Mouse (Mus musculus) frontal cortex, postnatal 25 days (tissue): Measurements from ENCODE around the gene Gm15557.
A peak's percentile ranks its signal among the peaks of the same experiment; 100 is the strongest.

Experiments used
- DNase-seq, 2 experiments: peaks; one replicate each; pipeline ENCODE4 v3.0.0; 2022; ENCODE audit warnings: low spot score in 2 of 2

The Gm15557 gene

GRCm38 (mm10) chr2:155952006-155952405 is 11.5 kb downstream of the Gm15557 start:
- peak; percentile 42 to 49 for DNase-seq

DNA sequence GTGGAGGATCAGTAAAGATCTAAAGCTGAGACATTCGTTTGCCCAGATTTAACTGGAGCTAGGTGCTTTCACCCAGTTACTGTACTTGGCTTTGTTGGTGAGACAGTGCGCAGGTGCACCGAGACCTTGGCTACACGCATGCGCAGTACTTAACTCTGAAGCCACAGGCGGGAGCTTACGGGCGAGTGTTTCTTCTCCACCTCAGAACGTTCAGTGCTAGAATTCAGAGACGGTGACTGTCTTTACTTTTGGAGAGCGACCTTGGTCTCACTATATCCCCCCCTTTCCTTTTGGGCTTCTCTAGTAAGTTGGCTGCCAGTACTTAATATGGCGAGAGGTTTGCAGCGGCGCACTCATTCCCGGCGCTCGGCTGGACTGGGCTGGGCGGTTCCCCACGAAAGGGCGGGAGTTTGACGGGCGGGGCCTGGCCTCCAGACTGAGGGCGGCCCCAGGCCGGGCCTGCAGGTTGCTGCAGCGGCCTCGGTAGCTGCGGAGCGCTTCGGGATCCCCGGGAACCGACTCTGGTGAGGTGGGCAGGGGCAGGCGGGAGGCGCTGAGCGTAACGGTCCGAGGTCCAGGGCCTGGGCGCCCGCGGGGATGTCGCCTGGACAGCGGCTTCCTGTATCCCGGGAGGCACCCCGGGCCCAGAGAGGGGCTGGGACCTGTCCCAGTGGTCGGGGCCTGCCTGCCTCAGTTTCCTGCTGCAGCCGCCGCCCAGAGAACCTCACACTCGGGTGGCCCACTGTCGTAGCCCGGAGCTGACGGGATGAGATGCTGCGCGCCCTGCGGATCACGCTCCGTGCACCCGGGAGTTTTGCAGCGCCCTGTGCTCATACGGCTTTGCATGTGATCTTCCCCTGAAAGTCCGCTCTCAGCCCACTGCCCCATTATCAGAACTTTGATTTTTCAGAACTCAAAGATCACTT is 15.9 kb downstream of the Gm15557 start, which contains the start of gene Cep250:
Gene Cep250 (plus strand): TSS at position 325 of the 926 bp plus-strand sequence.
- peak; percentile 68 to 79 for DNase-seq

DNA sequence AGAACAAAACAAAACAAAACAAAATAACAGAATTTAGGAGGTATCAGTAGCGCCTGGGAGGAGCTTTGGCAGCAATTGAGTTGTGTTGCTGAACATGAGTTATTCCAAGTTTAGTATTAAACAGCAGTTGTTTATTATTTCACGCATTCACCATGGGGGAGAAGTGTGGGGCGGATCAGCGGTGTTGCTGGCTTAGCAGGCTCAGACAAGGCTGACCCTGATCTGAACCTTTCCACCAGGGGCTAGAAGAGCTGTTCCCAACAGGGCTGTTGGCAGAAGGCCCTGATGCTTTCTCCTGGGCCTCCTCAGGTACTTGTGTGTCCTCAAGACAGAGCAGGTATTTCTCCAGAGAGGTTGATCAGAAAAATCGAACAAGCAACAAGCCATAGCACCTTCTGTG is 19.5 kb downstream of the Gm15557 start:
- DNase-seq = no peak

DNA sequence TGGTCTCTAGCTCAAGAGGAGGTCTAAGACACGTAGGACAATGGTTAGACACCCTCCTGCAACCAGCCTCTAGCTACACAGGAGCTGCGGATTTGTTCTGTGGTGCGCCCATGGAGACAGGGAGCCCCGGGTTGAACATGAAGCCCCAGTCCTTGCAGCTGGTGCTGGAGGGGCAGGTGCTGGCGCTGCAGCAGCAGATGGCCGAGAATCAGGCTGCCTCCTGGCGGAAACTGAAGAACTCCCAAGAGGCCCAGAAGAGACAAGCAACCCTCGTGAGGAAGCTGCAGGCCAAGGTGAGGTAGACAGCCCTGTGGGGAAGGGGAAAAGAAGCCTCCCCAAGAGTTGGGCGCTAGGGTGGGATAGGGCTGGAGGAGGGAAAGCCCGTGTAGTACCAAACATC is 21.3 kb downstream of the Gm15557 start:
- no peak for DNase-seq

GRCm38 (mm10) chr2:155962991-155963390 is 22.5 kb downstream of the Gm15557 start:
- DNase-seq = no peak

DNA sequence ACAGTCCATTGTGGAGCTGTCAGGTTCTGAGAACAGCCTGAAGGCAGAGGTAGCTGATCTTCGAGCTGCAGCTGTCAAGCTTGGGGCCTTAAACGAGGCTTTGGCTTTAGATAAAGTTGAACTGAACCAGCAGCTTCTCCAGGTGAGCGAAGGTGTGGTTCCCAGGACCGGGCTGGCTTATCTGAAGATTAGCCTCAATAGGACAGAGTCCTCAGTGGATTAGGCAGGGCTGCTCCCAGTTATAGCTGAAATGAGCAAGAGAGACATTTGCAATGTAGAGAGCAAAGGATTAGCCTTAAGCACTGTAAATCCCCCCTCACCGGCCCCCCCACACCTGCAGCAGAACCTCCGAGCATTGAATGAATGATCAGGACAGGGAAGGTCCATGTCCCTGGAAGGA is 32.8 kb downstream of the Gm15557 start:
- DNase-seq = no peak

GRCm38 (mm10) chr2:155974087-155974731 is 33.7 kb downstream of the Gm15557 start:
- peak in 1 of 2 experiments; percentile 24 for DNase-seq

DNA sequence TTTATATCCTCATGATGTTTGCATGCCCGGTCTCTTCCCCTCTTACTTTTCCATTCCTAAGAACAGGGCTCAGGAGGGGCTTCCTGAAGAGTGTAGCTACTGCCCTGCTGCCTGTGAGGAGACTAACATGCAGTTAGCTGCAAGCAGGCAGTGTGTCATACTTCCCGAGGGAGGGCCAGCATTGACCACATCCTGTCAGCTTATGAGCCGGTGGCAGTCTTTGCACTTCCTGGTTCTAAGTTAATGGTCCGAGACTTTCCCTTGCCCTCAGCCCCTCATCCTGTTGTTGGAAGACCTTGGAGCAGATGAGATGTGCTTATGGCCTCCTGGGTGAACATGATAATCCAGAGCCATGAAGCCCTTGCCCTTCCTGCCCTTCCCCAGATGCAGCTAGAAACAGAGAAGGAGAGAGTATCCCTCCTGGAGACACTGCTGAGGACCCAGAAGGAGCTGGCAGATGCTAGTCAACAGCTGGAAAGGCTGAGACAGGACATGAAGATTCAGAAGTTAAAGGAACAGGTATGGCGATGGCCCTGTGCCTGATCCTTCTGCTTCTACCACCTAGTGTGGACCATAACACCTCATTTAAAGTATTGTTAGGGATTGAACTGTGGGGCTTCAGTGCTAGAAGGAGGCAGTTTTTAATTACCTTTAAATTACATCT is 38.9 kb downstream of the Gm15557 start:
- DNase-seq = no peak

GRCm38 (mm10) chr2:155985776-155986175 is 45.2 kb downstream of the Gm15557 start:
- no peak for DNase-seq

GRCm38 (mm10) chr2:155987131-155987530 is 46.6 kb downstream of the Gm15557 start:
- DNase-seq = no peak

GRCm38 (mm10) chr2:155989085-155989484 is 48.6 kb downstream of the Gm15557 start:
- no peak for DNase-seq

GRCm38 (mm10) chr2:155991151-155991550 is 50.6 kb downstream of the Gm15557 start:
- DNase-seq = no peak

DNA sequence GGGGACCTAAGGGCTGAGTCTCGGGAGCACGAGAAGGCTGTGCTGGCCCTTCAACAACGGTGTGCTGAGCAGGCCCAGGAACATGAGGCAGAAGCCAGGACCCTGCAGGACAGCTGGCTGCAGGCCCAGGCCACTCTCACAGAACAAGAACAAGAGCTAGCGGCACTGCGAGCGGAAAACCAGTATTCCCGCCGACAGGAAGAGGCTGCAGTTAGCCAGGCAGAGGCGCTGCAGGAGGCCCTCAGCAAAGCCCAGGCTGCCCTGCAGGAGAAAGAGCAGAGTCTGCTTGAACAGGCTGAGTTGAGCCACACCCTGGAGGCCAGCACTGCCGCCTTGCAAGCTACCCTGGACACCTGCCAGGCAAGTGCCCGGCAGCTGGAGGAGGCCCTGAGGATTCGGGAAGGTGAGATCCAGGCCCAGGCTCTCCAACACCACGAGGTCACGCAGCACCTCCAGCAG is 51.4 kb downstream of the Gm15557 start:
- DNase-seq = peak; percentile 11 to 15
